Mouse (Mus musculus): Measurements from ENCODE around the gene Lamb3. TPM values are rescaled to one million over a fixed set of nuclear protein-coding genes. Genes with fewer than 3 reads are reported as not detected.

The Lamb3 gene
- 0.04 and 0.73 TPM in 2 replicates for polyA plus RNA-seq (2012; ENCODE audit: low replicate concordance)

GRCm38 (mm10) chr1:193207503-193207902 lies at the start of gene Lamb3:
Lamb3 (plus strand) TSS chr1:193207699.

GRCm38 (mm10) chr1:193167746-193168145 lies 39.8 kb upstream of the Lamb3 start, which contains the start of gene A130010J15Rik:
A130010J15Rik (plus strand) TSS chr1:193168046.

GRCm38 (mm10) chr1:193201383-193201778 lies 6.1 kb upstream of the Lamb3 start, which contains the start of gene Traf3ip3:
Traf3ip3 (minus strand) TSS chr1:193201703.

GRCm38 (mm10) chr1:193263955-193264598 lies 56.6 kb downstream of the Lamb3 start, which contains the start of gene Hsd11b1:
Hsd11b1 (minus strand) TSS chr1:193264075.

GRCm38 (mm10) chr1:193272916-193273601 lies 65.6 kb downstream of the Lamb3 start, which contains the start of gene G0s2:
G0s2 (minus strand) TSS chr1:193273217.

GRCm38 (mm10) chr1:193370096-193370495 lies 162.6 kb downstream of the Lamb3 start, which contains the start of gene Camk1g:
Camk1g (minus strand) TSS chr1:193370298.

Other genes starting within 250 kb of the Lamb3 start
- gene Syt14, start 171.9 kb upstream of the Lamb3 start, polyA plus RNA-seq (2012; ENCODE audit: low replicate concordance) = not detected in 2 replicates
- gene Diexf, start 77.4 kb upstream of the Lamb3 start, polyA plus RNA-seq (2012; ENCODE audit: low replicate concordance) = 1.9 and 2.6 TPM in 2 replicates
- gene Irf6, start 54.6 kb upstream of the Lamb3 start, polyA plus RNA-seq (2012; ENCODE audit: low replicate concordance) = 0.74 and 0.90 TPM in 2 replicates
- 0.83 and 1.4 TPM in 2 replicates for gene A130010J15Rik, start 39.7 kb upstream of the Lamb3 start, polyA plus RNA-seq (2012; ENCODE audit: low replicate concordance)
- gene Traf3ip3, start 6.0 kb upstream of the Lamb3 start, polyA plus RNA-seq (2012; ENCODE audit: low replicate concordance) = 215 TPM in 2 replicates
- 3.3 and 3.4 TPM in 2 replicates for gene Hsd11b1, start 56.4 kb downstream of the Lamb3 start, polyA plus RNA-seq (2012; ENCODE audit: low replicate concordance)
- 15.1 and 28.7 TPM in 2 replicates for gene G0s2, start 65.5 kb downstream of the Lamb3 start, polyA plus RNA-seq (2012; ENCODE audit: low replicate concordance)
- not detected in 2 replicates for gene Camk1g, start 162.6 kb downstream of the Lamb3 start, polyA plus RNA-seq (2012; ENCODE audit: low replicate concordance)